Mouse (Mus musculus) spleen, embryonic (tissue): Measurements from ENCODE around the gene Tmem179b.

Source experiments
- CTCF ChIA-PET: fragments of 350-600 bp; sonication (Branson Sonifier 250); formaldehyde crosslinking; loops from one replicate; lab custom pipeline; 2022; lab: Charles Lee

The Tmem179b gene

DNA sequence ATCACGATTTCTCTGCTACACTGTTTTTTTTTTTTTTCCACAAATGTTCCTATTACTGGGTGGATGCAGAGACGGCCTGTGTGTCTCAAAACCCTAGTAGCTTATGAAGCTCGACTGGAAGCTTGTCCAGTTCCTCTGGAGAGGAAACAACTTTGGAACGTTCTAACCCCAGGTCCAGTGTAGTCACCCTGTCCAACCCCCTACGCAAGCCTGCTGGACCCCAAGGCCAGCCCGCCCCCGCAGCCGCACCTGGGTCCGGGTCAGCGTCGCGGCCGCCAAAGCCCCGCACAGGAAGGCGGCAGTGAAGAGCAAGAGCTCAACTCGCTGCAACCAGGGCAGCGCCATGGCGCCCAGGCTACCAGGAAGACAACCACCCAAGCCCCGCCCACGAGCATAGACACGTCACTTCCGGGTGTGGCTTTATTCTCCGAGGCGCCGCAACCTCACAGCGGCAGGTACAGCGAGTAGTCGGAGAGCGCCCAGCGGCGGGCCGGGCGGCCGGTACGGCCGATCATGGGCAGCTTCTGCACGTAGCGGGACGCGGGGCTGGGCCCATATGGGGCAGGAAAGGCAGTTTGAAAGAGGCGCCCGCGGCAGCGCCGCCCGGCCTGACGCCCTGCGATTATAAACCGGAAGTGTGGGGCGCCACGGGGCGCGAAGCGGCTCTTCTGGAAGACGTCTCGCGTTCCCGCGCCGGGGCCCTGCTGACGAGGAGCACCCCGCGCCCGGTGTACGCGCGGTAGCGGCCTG is at the start of gene Tmem179b:
Gene Tmem179b, minus strand, starts transcription at position 382 of the 750 bp plus-strand sequence.
- CTCF ChIA-PET: interaction anchor here (0.6 to 1.0 kb wide), 2 partner anchors 17 to 211 kb away, joined by 4 read pairs; no protein-coding TSS in a partner anchor

DNA sequence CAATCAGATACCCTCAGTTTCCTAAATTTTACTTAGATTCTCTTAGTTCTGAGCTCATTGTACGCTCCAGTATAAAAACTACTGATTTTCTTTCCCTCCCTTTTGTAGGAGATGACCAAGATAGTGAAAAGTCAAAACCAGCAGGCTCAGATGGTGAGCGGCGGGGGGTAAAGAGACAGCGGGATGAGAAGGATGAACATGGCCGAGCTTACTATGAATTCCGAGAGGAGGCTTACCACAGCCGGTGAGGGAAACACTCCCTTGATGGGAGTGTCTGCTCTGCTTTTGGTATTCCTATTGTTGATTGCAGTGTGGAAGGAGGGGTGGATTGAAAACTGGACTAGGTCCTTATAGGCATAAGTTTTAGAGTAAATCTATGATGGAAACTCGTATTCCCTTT is 48.4 kb upstream of the Tmem179b start:
- CTCF ChIA-PET: interaction anchor here (0.6 kb wide), 1 partner anchor 71 kb away, joined by 24 read pairs; no protein-coding TSS in a partner anchor

DNA sequence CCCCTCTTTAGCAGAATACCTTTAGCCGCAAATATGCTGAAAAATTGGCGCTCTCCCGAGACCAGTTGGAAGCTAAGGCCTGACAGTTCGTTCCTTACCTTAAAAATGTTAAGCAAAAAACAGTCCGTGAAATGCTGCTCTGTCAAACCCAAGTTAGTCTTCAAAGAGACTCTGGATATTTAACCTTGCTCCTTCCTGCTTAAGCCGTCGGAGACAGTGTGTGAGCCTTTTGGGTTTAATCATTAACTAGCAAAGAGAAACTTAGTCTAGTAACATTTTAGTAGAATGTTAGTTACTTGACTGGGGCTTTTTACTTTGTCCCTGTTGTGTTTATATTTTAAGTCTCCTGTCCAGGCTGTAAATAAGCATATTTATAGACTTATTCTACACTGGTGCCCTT is 46.9 kb upstream of the Tmem179b start:
- CTCF ChIA-PET: interaction anchor here (0.6 to 2.1 kb wide), 6 partner anchors 8 to 41 kb away, joined by 3 to 11 read pairs (median 4); partner anchors contain the start of gene AC129217.1

DNA sequence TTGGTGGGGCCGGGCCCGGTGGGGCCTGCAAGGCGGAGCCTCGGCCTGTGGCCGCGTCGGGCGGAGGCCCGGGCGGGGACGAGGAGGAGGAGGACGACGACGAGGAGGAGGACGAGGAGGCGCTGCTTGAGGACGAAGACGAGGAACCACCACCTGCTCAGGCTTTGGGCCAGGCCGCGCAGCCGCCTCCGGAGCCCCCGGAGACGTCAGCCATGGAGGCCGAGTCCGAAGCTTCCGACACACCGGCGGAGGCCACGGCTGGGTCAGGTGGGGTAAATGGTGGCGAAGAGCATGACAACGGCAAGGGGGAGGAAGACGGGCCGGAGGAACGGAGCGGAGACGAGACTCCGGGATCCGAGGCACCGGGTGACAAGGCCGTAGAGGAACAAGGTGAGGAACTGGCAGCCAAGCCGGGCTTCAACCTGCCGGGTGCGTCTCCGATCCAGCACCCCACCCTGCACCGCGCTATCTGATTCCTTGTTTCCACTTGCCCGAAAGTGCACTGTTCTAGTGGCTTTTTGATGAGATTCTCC is 46.2 kb upstream of the Tmem179b start:
- CTCF ChIA-PET: interaction anchor here (0.9 to 2.1 kb wide), 5 partner anchors 9 to 28 kb away, joined by 3 to 11 read pairs (median 4); partner anchors contain the start of gene AC129217.1

DNA sequence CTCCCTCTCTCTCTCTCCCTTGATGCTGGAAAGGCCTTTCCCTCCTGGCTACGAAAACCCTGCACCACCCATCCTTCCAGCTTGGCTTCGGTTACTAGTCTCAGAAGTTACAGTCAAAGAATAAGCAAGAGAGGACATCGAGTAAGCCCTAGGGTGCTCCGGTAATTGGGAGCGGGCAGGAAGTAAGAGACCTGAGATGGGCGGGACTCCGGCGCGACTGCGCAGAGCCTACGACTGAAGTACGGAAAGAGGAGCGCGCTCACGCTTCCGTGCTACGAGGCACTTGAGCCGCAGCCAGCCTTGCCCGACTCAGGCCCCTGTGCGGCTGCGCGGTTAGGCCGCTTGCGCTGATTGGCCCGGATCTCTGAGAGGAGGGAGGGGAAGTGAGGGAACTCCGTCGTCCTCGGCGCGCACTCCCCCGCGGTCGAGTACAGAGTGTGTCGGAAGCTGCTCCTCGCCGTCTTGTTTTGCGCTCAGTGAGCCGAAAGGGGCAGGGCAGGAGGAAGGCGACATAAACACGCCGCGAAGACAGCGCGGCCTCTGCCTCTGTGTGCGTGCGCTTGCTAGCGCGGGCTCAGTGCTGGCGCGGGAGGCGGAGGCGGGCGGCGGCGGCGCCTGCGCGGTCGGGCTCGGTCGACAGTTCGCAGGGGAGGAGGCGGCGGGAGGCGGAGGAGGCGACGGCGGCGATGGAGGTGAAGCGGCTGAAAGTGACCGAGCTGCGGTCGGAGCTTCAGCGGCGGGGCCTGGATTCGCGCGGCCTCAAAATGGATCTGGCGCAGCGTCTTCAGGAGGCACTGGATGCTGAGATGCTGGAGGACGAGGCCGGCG is 45.5 kb upstream of the Tmem179b start, which contains the start of gene Hnrnpul2:
Gene Hnrnpul2, plus strand, starts transcription at position 415 of the 828 bp plus-strand sequence.
- CTCF ChIA-PET: interaction anchor here (1.3 to 2.1 kb wide), 3 partner anchors 13 to 27 kb away, joined by 3 to 11 read pairs (median 3); partner anchors contain the start of gene Polr2g

DNA sequence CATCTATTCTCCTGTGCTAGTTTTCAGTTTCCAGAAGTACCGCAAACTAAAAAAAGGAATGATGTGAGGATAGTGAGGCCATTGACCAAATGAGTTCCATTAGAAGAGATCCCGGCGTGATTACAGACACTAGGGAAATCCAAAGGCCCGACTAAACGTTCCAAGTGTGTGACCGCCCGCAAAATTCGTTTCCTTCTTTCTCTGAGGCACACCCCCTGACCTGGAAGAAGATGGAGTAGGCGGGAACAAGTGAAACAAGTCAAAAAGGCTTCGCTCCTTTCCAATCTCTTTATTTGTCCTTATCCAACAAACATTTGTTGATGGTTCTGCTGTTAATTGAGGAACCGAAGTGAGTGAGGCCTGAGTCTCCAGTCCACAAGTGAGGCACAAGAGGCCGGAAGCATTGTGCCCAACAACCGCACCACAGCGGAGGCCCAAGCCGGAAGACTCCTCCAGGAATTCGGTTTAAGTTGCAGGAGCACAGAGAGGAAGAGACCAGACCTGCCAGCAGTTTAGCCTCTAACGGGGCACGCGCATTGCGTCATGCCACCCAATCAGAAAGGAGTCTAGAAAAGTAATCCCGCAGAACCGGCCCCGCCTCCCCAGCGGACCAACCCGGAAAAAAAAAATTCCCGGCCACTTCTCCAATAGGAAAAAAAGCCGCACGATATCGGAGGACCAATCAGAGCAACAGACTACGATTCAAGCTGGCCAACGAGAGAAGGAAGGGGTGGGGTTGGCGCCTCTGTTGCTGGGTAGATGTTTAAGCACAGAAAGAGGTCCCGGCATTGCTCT is 44.7 kb upstream of the Tmem179b start, which contains the start of gene Ttc9c:
Gene Ttc9c, minus strand, starts transcription at position 533 of the 795 bp plus-strand sequence.
- CTCF ChIA-PET: interaction anchor here (1.3 to 2.1 kb wide), 2 partner anchors 12 to 20 kb away, joined by 3 to 11 read pairs; partner anchors contain the start of gene Polr2g

DNA sequence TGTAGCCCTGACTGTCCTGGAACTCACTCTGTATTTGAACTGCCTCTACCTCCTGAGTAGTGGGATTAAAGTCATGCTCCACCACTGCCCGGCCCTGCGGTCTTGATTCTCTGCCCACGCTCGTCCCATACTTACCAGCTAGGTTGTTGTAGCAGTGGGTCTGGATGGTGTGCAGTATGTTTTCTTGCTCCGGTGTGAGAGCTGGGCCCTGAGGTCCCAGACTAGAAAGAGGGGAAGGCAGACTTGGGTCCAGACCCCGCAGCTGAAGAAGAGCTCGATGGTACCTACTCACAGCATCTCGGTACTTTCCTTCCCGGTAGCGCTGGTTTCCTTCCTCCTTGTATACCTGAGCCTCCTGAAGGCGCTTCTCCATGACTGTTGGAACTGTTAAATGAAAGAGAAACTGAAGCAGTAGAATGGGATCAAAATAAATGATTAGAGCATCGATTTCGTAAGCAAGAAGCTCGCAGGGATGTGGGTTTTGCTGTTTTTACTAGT is 44.1 kb upstream of the Tmem179b start:
- CTCF ChIA-PET: interaction anchor here (1.3 kb wide), 1 partner anchor 20 kb away, joined by 3 read pairs; the partner anchor contains the start of gene Polr2g

DNA sequence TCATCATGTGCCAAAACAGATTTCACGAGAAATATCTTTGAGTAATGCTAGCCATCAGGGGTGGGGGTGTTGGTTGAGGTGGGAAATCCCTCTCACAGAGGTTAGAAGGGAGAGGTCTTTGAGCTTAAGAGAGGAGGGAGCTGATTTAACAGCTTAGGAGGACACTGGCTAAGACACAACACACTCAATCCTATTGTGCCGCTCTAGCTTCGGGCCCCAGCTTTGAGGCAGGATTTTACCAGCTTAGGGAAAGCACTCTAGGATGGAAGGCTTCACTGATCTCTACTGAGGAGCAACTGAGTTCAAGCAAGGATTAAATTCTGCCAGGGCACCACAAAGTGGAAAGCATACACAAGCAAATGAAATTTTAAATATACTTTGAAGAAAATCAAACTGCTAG is 42.7 kb upstream of the Tmem179b start:
- CTCF ChIA-PET: no interaction called here

DNA sequence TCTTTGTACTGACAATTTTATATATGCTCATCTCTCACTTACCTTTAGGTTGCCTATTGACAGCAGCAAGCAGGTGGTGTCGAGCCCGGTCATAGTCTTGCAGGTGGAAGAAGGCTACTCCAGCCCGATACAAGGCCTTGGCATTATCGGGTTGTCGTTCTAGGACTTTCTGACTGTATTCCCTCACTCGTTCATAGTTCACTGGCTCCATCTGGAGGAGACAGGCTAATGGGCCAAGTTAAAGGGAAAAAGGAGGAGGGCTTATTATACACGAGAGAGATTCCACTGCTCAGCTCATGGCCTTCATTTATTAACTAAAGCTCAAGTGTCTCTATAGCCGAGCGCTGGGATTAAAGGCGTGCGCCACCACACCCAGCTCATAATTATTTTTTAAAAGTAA is 41.5 kb upstream of the Tmem179b start:
- CTCF ChIA-PET: no interaction called here

DNA sequence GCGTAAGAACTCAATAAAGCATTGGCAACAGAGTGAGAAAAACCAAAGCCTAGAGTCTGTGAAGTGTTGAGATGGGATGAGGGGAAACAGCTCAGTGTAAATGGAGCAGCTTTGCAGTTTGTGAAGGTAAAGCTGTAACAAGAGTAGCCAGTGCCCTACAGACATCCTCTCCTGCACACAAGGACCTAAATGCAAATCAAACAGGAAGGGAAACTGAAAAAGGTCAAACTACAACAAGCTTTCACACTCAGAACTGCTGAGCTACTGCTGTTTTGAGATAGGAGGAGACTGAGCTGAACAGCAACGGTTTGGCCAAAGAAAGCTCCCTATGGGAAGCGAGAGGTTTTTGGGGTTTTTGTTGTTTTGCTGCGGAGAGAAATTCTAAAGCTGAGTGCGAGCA is 32.5 kb upstream of the Tmem179b start:
- CTCF ChIA-PET: interaction anchor here (0.6 to 1.5 kb wide), 2 partner anchors 8 to 13 kb away, joined by 3 to 11 read pairs; partner anchors contain the start of genes Hnrnpul2, Polr2g and Ttc9c

DNA sequence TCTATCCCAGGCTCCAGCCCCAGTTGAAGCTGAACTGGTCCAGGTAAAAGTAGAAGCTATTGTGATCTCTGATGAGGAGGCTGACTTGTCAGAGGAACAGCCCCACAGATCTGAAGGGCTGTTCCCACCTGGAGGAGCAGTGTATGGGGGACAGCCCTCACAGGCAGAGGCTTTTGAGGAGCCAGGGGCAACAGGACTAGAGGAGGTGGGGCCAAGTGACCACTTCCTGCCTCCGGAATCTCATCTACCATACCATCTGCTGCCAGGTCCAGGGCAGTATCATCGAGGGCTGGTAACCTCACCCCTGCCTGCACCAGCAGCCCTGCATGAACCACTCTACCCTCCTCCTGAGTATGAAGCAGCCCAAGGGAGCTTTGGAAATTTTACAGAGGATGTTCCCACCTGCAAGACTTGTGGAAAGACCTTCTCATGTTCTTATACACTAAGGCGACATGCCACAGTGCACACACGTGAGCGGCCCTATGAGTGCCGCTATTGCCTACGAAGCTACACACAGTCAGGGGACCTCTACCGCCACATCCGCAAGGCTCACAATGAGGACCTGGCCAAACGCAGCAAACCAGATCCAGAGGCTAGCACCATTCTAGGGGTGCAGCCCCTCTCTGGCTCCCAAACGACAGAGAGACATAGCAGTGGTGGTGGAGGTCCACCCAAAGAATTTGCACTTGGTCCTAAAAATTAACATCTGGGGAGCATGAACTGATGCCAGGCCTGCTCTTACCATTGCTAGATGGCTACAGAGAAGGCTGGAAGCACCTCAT is 29.8 kb upstream of the Tmem179b start:
- CTCF ChIA-PET: interaction anchor here (1.3 kb wide), 1 partner anchor 26 kb away, joined by 3 read pairs; no protein-coding TSS in a partner anchor

DNA sequence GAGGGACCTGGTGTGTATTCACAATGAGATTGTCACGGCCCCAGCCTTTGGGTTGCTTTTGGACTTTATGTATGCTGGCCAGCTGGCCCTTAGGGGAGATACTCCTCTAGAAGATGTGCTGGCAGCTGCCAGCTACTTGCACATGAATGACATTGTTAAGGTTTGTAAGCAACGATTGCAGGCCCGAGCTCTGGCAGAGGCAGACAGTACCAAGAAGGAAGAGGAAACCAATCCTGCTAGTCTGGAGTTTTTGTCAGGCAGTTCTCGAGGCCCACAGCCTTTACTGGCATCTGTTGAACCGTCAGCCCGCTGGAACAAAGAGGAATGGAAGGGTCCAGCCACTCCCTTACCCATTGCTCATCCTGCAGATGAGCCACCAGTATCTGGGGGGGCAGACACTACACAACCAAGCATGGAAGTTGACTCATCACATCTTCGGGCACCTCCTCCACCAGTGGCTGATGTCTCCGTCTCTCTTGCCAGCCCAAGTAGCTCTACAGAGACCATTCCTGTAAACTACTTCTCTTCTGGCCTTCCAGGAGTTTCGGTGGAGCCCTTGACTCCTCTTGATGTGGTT is 29.0 kb upstream of the Tmem179b start:
- CTCF ChIA-PET: interaction anchor here (1.3 kb wide), 1 partner anchor 27 kb away, joined by 3 read pairs; no protein-coding TSS in a partner anchor

DNA sequence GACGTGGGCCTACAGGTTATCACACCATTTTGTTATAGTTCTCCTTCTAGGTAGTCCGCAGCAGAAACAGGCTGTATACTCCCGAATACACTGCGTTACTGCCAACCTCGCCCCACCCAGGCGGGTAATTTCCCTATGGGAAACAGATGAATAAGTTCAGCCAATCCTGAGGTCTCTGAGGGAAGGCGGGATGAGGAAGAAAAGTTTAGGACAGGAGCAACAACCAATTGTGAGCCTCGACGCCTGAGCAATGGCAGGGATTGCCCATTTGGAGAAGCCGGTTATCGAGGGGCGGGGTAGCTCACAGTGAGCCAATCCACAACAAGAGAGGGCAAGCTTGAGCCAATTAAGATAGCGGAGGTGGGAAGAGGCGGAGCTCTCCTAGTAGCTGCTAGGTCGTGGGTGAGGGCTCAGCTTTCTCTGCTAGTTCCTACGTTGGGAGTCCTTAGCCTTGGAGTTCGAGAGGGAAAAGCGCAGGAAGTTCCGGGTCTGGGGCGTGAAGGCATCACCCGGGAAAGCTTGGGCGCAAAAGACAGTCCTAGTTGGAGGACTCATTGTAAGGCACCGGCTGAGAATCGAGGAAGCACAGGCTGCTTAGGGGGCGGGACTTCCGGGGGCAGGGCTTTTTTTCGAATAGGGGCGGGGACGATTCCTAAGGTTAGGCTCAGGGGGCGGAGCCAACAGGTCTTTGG is 28.0 kb upstream of the Tmem179b start, which contains the start of gene Zbtb3:
Gene Zbtb3, plus strand, starts transcription at position 426 of the 692 bp plus-strand sequence.
- CTCF ChIA-PET: interaction anchor here (0.5 to 1.3 kb wide), 4 partner anchors 14 to 119 kb away, joined by 3 to 5 read pairs (median 4); no protein-coding TSS in a partner anchor

DNA sequence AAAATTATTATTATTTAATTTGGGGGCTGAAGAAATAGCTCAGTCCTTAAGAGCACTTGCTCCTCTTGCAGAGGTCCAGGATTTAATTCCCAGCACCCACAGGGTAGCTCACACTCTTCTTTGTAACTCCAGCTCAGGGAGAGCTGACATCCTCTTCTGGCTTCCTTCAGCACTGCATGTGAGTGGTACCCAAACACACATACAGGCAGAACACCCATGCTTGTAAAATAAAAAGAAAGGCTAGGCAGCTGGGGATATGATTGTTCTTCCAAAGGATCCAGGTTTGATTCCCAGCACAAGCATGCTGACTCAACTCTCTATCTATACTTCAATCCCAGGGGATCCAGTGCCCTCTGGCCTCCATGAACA is 24.7 kb upstream of the Tmem179b start:
- CTCF ChIA-PET: interaction anchor here (0.6 to 0.8 kb wide), 2 partner anchors 8 to 20 kb away, joined by 3 read pairs; partner anchors contain the start of gene Ttc9c

DNA sequence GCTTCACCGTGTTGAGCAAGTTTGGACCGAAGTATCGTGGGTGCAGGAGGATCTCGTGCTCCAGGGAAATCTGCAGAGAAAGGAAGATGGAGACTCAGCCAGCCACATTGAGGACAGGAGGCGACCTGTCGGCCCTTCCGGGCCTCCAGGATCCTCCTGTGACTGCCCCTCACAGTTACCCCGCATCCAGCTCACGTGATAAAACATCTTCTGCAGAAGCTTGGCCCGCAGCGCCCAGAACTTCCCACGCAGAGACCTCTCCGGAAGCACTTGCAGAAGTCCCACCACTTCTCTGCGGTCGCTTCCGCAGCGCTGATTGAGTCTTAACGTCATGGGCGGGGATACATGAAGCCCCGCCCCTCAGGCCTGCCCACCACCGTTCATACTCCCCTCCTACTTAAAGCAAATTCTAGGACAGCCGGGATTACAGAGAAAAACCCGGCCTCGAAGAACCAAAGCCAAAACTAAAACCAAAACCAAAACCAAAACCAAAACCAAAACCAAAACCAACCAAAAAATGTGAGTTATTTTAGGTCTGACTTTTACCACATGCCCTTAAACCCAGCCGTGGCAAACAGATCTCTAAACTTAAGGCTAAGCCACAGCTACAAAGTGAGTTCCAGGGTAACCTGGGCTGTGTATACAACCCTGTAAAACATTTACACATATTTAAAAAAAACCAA is 24.1 kb upstream of the Tmem179b start, which contains the start of gene Polr2g:
Gene Polr2g, minus strand, starts transcription at position 314 of the 683 bp plus-strand sequence.
- CTCF ChIA-PET: interaction anchor here (0.6 to 1.3 kb wide), 4 partner anchors 9 to 22 kb away, joined by 3 to 4 read pairs (median 3); partner anchors contain the start of gene Ttc9c

DNA sequence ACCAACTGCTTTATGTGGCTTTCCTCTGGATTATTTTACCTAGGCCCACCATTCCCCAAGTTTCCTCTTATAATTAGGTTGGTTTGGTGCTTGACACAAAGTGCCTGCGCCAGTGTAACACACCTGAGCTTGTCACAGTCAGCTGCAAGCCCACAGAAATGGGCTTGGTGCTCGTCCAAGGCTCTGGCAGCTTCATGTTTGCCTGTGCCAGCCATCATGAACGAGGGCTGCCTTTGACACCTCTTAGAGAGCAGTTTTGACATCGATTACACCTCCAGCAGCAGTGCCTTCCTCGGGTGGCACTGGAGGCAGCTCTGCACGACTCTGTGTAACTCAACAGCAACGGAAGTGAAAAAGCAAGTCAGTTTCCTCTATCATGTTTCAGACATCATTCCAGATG is 15.9 kb upstream of the Tmem179b start:
- CTCF ChIA-PET: interaction anchor here (0.6 kb wide), 2 partner anchors 43 to 59 kb away, joined by 3 read pairs; no protein-coding TSS in a partner anchor

DNA sequence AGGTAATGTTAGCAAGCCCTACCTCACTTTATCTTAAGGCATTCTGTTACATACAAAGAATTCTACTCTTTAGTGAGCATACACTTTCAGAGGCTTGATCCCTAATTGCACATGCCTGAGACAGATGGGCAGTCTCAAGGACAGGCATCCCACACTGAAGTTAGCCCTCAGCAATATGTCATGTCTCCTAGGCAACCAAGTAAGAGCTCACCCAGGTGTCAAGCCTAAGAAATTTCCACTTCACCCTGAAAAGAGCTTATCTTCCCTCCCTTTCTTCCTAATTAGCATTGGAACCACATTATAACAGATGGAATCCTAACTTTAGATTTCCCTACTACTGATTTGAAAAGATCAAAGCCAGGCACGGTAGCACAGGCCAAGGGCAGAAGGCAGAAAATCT is 14.9 kb upstream of the Tmem179b start:
- CTCF ChIA-PET: interaction anchor here (0.6 kb wide), 1 partner anchor 21 kb away, joined by 16 read pairs; no protein-coding TSS in a partner anchor
